Mouse (Mus musculus) kidney, postnatal 10 days (tissue): ENCODE measurements around the gene Afmid.
A peak's percentile ranks its signal among the peaks of the same experiment; 100 is the strongest.

Source experiments
- DNase-seq: peaks from one replicate; pipeline ENCODE4 v3.0.0; 2021; ENCODE audit warnings: mixed read lengths

Gene Afmid

DNA sequence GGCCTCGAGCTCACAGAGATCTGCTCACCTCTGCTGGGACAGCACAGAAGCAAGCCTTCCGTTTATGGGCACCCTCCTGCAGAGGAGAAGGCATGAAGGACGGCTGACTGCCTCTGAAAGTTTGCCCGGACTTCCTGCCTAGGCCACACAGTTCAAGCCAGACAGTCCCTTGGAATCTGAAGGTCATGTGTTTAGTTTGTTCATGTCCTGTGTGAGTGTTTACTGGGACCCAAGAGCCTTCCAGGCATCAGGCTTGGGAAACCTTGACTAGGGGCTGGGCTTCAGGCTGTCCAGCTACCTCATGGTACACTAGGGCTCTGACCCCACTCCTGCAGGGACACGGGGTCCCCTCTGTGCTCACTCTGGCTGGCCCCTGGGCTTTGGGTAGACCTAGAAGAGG is 60.3 kb downstream of the Afmid start:
- no peak for DNase-seq

DNA sequence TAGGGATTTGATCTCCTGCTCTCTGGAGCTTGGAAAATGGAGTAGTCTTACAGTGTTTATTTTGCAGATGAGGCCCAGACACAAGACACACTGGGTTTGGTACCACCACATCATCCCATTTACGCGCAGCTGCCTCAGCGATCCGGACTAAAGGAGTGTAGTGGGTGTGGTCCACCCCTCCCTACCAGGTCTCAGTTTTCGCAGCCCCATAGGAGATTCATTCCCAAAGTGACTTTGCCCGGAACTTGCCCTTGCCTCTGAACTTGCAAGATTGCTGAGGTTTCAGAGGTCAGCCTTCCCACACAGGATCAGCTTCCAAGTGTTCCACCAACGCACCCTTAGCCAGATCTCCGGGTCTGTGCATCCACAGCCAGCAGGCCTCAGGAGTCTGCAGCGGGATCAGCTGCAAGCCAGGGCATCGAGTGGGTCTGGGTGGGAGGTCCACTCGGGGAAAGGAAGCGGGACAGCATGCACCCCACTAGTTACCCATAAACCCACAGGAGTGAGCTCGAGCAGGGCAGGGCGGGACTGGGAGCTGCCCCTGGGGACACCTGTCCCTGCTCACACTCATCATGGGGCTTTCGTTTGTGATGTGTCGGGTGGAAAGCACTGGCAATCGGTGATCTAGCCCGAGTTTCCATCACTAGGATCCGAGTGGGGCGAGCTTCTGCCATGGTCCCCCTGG is 62.6 kb downstream of the Afmid start:
- DNase-seq, result no peak

DNA sequence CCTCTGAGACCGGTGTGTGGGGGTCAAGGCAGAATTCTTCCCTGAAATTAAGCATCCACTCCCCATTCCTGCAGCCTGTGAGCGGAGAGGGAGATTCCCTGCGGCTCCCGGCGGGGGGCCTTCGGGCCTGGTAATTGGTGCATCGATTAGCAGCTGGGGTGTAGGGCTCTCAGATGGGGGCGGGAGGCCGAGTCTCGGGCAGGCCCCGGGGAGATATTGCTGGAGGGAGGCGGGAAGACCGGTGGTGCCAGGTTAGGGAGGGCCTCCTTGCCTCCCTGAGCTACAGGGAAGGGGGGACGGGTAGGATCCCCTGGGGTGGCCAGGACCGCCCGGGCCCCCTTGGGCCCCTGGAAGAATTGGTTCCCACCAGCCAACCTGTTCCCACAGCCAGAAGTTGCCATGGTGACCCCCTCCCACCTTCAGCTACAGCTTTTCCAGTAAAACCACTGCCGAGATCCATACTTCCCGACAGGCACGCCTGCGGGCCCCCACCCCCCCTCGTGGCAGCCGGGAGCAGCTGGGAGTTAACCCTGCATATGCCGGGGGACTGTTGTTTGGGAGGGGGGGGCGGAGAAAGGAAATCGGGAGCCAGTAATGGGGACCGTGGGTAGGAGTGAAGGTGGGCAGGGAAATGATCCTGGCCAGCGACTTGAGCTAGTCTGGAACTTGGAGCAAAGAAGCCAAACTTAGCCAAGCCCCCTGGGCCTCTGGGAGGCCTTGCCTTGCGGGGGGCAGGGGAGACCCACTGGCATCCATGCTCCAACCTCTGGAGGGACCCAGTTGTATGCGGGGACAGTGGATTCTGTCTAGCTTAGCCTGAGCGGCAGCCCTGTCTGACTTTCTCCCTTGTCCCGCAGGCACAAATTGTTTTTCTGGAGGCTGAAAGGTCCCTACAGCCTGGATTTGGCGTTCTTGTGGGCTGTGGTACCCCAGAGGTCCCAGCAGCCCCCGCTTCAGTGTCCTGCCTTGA is 63.4 kb downstream of the Afmid start:
- DNase-seq, result peak; percentile 70
